Mouse (Mus musculus) thymus, postnatal 36 days (tissue): ENCODE results near the gene Ifit3b.
A peak's percentile ranks its signal among the peaks of the same experiment; 100 is the strongest.
"Not testable (repeated sequence)": the region's sequence is repeated elsewhere in the genome, so short reads cannot be mapped to it uniquely, and the experiment has no call there.

Experiments
- DNase-seq, 2 experiments: peaks; one replicate each; pipeline ENCODE4 v3.0.0; 2022; ENCODE audit warnings: mixed read lengths in 2 of 2

Gene Ifit3b

GRCm38 (mm10) chr19:34610118-34610517 is 2.3 kb downstream of the Ifit3b start:
- not testable (repeated sequence) for DNase-seq

- not testable (repeated sequence) for DNase-seq
Observed at GRCm38 (mm10) chr19:34612243-34613001, 4.7 kb downstream of the Ifit3b start.

GRCm38 (mm10) chr19:34620871-34621270 is 13.1 kb downstream of the Ifit3b start:
- no peak for DNase-seq

- DNase-seq, result no peak
Observed at GRCm38 (mm10) chr19:34623781-34624180, 16.0 kb downstream of the Ifit3b start.

- no peak for DNase-seq
Observed at GRCm38 (mm10) chr19:34624663-34625062, 16.9 kb downstream of the Ifit3b start.

- no peak for DNase-seq
Observed at GRCm38 (mm10) chr19:34627496-34627895, 19.7 kb downstream of the Ifit3b start.

- DNase-seq, result no peak
Observed at GRCm38 (mm10) chr19:34631487-34631886, 23.7 kb downstream of the Ifit3b start.

GRCm38 (mm10) chr19:34633484-34633883 is 25.7 kb downstream of the Ifit3b start:
- no peak for DNase-seq

- DNase-seq, result peak; percentile 31 to 46
Observed at GRCm38 (mm10) chr19:34636933-34637557, 29.3 kb downstream of the Ifit3b start.

GRCm38 (mm10) chr19:34640623-34641022 is 32.9 kb downstream of the Ifit3b start, which contains the start of the genes Ifit1bl2 and Ifit1:
TSS of gene Ifit1bl2 (minus strand) at chr19:34640743.
TSS of gene Ifit1 (plus strand) at chr19:34640871.
- peak in 1 of 2 experiments; percentile 17 for DNase-seq

- no peak for DNase-seq
Observed at GRCm38 (mm10) chr19:34642616-34643015, 34.8 kb downstream of the Ifit3b start.

GRCm38 (mm10) chr19:34647630-34648029 is 39.9 kb downstream of the Ifit3b start:
- DNase-seq, result not testable (repeated sequence)

- DNase-seq, result no peak
Observed at GRCm38 (mm10) chr19:34650276-34650675, 42.5 kb downstream of the Ifit3b start.

GRCm38 (mm10) chr19:34650997-34651396 is 43.2 kb downstream of the Ifit3b start:
- no peak for DNase-seq

GRCm38 (mm10) chr19:34655227-34655805 is 47.5 kb downstream of the Ifit3b start:
- DNase-seq, result no peak

- no peak for DNase-seq
Observed at GRCm38 (mm10) chr19:34656511-34657298, 48.9 kb downstream of the Ifit3b start.

GRCm38 (mm10) chr19:34662067-34662507 is 54.3 kb downstream of the Ifit3b start:
- peak; percentile 24 to 26 for DNase-seq

- DNase-seq, result no peak
Observed at GRCm38 (mm10) chr19:34662740-34663139, 55.0 kb downstream of the Ifit3b start.
